Mouse (Mus musculus): ENCODE results near the gene Sncb. TPM values are rescaled to one million over a fixed set of nuclear protein-coding genes. Genes with fewer than 3 reads are reported as not detected.

Sncb gene
- not detected for total RNA-seq (2023)

GRCm38 (mm10) chr13:54766192-54766768 lies at the start of gene Sncb:
TSS of gene Sncb (minus strand) at chr13:54766595.

GRCm38 (mm10) chr13:54788740-54789560 lies 22.6 kb upstream of the Sncb start, which contains the start of gene Tspan17:
TSS of gene Tspan17 (plus strand) at chr13:54789377.

GRCm38 (mm10) chr13:54783698-54784097 lies 17.3 kb upstream of the Sncb start, which contains the start of gene Eif4e1b:
TSS of gene Eif4e1b (plus strand) at chr13:54783998.

GRCm38 (mm10) chr13:54749864-54750411 lies 16.5 kb downstream of the Sncb start, which contains the start of gene Gprin1:
TSS of gene Gprin1 (minus strand) at chr13:54749874.

Other genes with a start within 250 kb of the Sncb start
- gene 4833439L19Rik, start 201.2 kb downstream of the Sncb start, total RNA-seq (2023) = 10 to 100 TPM; 37.8 to 44.3 TPM
- 10 to 100 TPM; 11.8 to 12.7 TPM for gene Arl10, start 191.6 kb downstream of the Sncb start, total RNA-seq (2023)
- 10 to 100 TPM; 17.5 to 23.9 TPM for gene Nop16, start 176.5 kb downstream of the Sncb start, total RNA-seq (2023)
- gene Higd2a, start 176.4 kb downstream of the Sncb start, total RNA-seq (2023) = 10 to 100 TPM; 56.7 to 59.0 TPM
- gene Cltb, start 155.3 kb downstream of the Sncb start, total RNA-seq (2023) = 10 to 100 TPM; 13.7 to 20.8 TPM
- gene Faf2, start 144.8 kb downstream of the Sncb start, total RNA-seq (2023) = 10 to 100 TPM; 63.6 to 74.8 TPM
- 100 to 1,000 TPM; 265 to 275 TPM for gene Rnf44, start 72.7 kb downstream of the Sncb start, total RNA-seq (2023)
- not detected for gene Cdhr2, start 65.1 kb downstream of the Sncb start, total RNA-seq (2023)
- not detected for gene Gprin1, start 16.7 kb downstream of the Sncb start, total RNA-seq (2023)
- gene Eif4e1b, start 17.4 kb upstream of the Sncb start, total RNA-seq (2023) = not detected
- 1 to 10 TPM; 7.6 to 8.8 TPM for gene Tspan17, start 22.8 kb upstream of the Sncb start, total RNA-seq (2023)
- 1 to 10 TPM in 1 of 2 experiments, not detected in 1; 1.8 TPM for gene Unc5a, start 182.8 kb upstream of the Sncb start, total RNA-seq (2023)

Measured in B cell, adult 67 days (primary cell).